In the genomic region with DNA sequence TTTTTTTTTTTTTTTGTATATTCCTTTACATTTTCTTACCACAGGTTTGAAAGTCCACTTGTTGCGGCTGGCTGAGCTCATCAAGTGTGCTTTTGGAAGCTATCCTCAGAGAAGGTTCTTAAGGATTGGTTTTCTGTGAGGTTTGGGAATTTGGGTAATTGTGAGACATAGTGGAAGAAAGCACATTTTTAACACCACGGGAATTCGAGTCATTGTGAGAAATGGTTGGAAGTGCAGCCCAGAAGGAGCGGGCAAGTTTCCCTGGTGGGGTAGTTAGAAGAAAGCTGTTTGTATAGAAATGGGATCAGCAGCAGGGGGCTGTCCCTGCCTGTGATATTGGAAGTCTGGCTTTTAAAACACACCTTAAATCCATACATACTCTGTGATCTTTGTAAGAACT, we compare ENCODE assay signal across 8 mouse cellular contexts. TPM values are rescaled to one million over a fixed set of nuclear protein-coding genes. Genes with fewer than 3 reads are reported as not detected.
DNase-seq lines count a peak whose midpoint lies in the region; ATAC-seq and TF ChIP-seq lines count a peak whose summit lies in the region.

No protein-coding gene starts in this region.

- H3K9ac ChIP-seq in lung, postnatal 0 days (replicated peaks; ENCODE audit: low read depth) = no peak overlapping the region
- H3K9ac ChIP-seq in neural tube, embryonic 15.5 days (replicated peaks) = peak overlapping the region; percentile 86

- peaks cover 6% of the 10 kb centered on the region; the same call in 1 of the 2 replicates for H3K36me3 ChIP-seq in lung, postnatal 0 days (ENCODE audit: insufficient read depth, low read length)
- H3K36me3 ChIP-seq in limb, embryonic 10.5 days = peaks cover 31% of the 10 kb centered on the region
- peaks cover 4% of the 10 kb centered on the region; the same call in 1 of the 2 replicates for H3K36me3 ChIP-seq in neural tube, embryonic 15.5 days

- no peak for ATAC-seq in CD4-positive, CD25-positive, alpha-beta regulatory T cell, adult 4 months
- no peak for ATAC-seq in lung, postnatal 0 days
- no peak for ATAC-seq in neural tube, embryonic 15.5 days (ENCODE audit: low FRiP score)

- no peak for TF ChIP-seq CTCF in lung, postnatal 0 days (IDR thresholded peaks at IDR 0.05)

- TF ChIP-seq EP300 in lung, postnatal 0 days (IDR thresholded peaks at IDR 0.05) = no peak

- H3K4me1 ChIP-seq in lung, postnatal 0 days (ENCODE audit: insufficient read depth, low read depth, low read length) = peaks cover 16% of the 10 kb centered on the region
- peaks cover 35% of the 10 kb centered on the region for H3K4me1 ChIP-seq in limb, embryonic 10.5 days
- H3K4me1 ChIP-seq in neural tube, embryonic 15.5 days = peaks cover 44% of the 10 kb centered on the region

- 9% methylated on average over 4 of the region's 4 CpGs for WGBS in lung, postnatal 0 days
- WGBS in limb, embryonic 10.5 days = 15% methylated on average over 4 of the region's 4 CpGs
- 12% methylated on average over 4 of the region's 4 CpGs for WGBS in neural tube, embryonic 15.5 days

- no peaks in the 10 kb centered on the region for H3K27me3 ChIP-seq in lung, postnatal 0 days (replicated peaks; ENCODE audit: insufficient read depth, low read length)
- H3K27me3 ChIP-seq in limb, embryonic 10.5 days (ENCODE audit: low read depth, poor library complexity, severe bottlenecking) = no peaks in the 10 kb centered on the region
- H3K27me3 ChIP-seq in neural tube, embryonic 15.5 days (replicated peaks) = no peaks in the 10 kb centered on the region

- DNase-seq in CD4-positive, CD25-positive, alpha-beta regulatory T cell, adult 2 months (ENCODE audit: low read depth, low spot score) = peak; percentile 7
- DNase-seq in lung, postnatal 0 days (ENCODE audit: low spot score) = no peak
- DNase-seq in lung, adult 18-20 months = no peak
- no peak for DNase-seq in limb, embryonic 10.5 days (ENCODE audit: low spot score)
- DNase-seq in B cell, adult 2 months = no peak
- DNase-seq in natural killer cell, adult 2 months (ENCODE audit: low spot score in 2 of 2) = no peak

- no peaks in the 10 kb centered on the region for H3K9me3 ChIP-seq in lung, postnatal 0 days (ENCODE audit: low read length)
- H3K9me3 ChIP-seq in limb, embryonic 10.5 days (replicated peaks) = no peaks in the 10 kb centered on the region
- no peaks in the 10 kb centered on the region for H3K9me3 ChIP-seq in neural tube, embryonic 15.5 days (replicated peaks)

- H3K4me3 ChIP-seq in lung, postnatal 0 days (ENCODE audit: low read depth, low read length) = peak overlapping the region; percentile 90
- peak overlapping the region; percentile 88 for H3K4me3 ChIP-seq in limb, embryonic 10.5 days
- peak overlapping the region; percentile 76 for H3K4me3 ChIP-seq in neural tube, embryonic 15.5 days (replicated peaks)

- no peak overlapping the region for H3K27ac ChIP-seq in lung, postnatal 0 days (ENCODE audit: low read length)
- H3K27ac ChIP-seq in limb, embryonic 10.5 days = peak overlapping the region; percentile 91; the same call in 1 of the 2 replicates
- no peak overlapping the region for H3K27ac ChIP-seq in neural tube, embryonic 15.5 days (replicated peaks)

- H3K4me2 ChIP-seq in lung, postnatal 0 days (replicated peaks; ENCODE audit: low read depth, low read length) = peak overlapping the region; percentile 79
- H3K4me2 ChIP-seq in neural tube, embryonic 15.5 days = peak overlapping the region; percentile 72

RNA-seq across cellular contexts. Expression of gene Plekha3, which starts 0.9 kb away (rescaled TPM):
- polyA plus RNA-seq in CD4-positive, CD25-positive, alpha-beta regulatory T cell, adult 4 months (2017; shearing (Covaris generic)) = 10 to 100 TPM; 10.7 to 13.1 TPM
- 13.6 and 14.6 TPM in 2 replicates for polyA plus RNA-seq in lung, postnatal 0 days (2015; fragmentation: Nextera tagmentation; extraction: Ambion mirVana)
- polyA plus RNA-seq in limb, embryonic 10.5 days (2016; fragmentation: Nextera tagmentation; extraction: Ambion mirVana) = 12.4 and 12.6 TPM in 2 replicates
- polyA plus RNA-seq in neural tube, embryonic 15.5 days (2015; fragmentation: Nextera tagmentation; extraction: Ambion mirVana) = 11.0 and 12.5 TPM in 2 replicates

RNA-seq across cellular contexts. Expression of gene Fkbp7, which starts 3.0 kb away (rescaled TPM):
- 1 to 10 TPM; 4.8 to 5.9 TPM for polyA plus RNA-seq in CD4-positive, CD25-positive, alpha-beta regulatory T cell, adult 4 months (2017; shearing (Covaris generic))
- polyA plus RNA-seq in lung, postnatal 0 days (2015; fragmentation: Nextera tagmentation; extraction: Ambion mirVana) = 68.3 and 71.9 TPM in 2 replicates
- polyA plus RNA-seq in limb, embryonic 10.5 days (2016; fragmentation: Nextera tagmentation; extraction: Ambion mirVana) = 22.0 and 31.4 TPM in 2 replicates
- polyA plus RNA-seq in neural tube, embryonic 15.5 days (2015; fragmentation: Nextera tagmentation; extraction: Ambion mirVana) = 20.8 and 24.1 TPM in 2 replicates

RNA-seq across cellular contexts. Expression of gene Pjvk, which starts 27.7 kb away (rescaled TPM):
- polyA plus RNA-seq in CD4-positive, CD25-positive, alpha-beta regulatory T cell, adult 4 months (2017; shearing (Covaris generic)) = not detected
- polyA plus RNA-seq in lung, postnatal 0 days (2015; fragmentation: Nextera tagmentation; extraction: Ambion mirVana) = 0.26 and 0.29 TPM in 2 replicates
- polyA plus RNA-seq in limb, embryonic 10.5 days (2016; fragmentation: Nextera tagmentation; extraction: Ambion mirVana) = 0.65 and 1.0 TPM in 2 replicates
- 0.45 and 0.65 TPM in 2 replicates for polyA plus RNA-seq in neural tube, embryonic 15.5 days (2015; fragmentation: Nextera tagmentation; extraction: Ambion mirVana)

RNA-seq across cellular contexts. Expression of gene Prkra, which starts 28.1 kb away (rescaled TPM):
- 10 to 100 TPM in 1 of 2 experiments, 1 to 10 TPM in 1; 9.3 to 11.3 TPM for polyA plus RNA-seq in CD4-positive, CD25-positive, alpha-beta regulatory T cell, adult 4 months (2017; shearing (Covaris generic))
- 34.1 and 35.7 TPM in 2 replicates for polyA plus RNA-seq in lung, postnatal 0 days (2015; fragmentation: Nextera tagmentation; extraction: Ambion mirVana)
- 76.4 and 91.0 TPM in 2 replicates for polyA plus RNA-seq in limb, embryonic 10.5 days (2016; fragmentation: Nextera tagmentation; extraction: Ambion mirVana)
- polyA plus RNA-seq in neural tube, embryonic 15.5 days (2015; fragmentation: Nextera tagmentation; extraction: Ambion mirVana) = 87.7 and 98.9 TPM in 2 replicates
